Mouse (Mus musculus) monocyte, adult 5-6 weeks (primary cell): ENCODE data around the gene Wnt11. TPM values are rescaled to one million over a fixed set of nuclear protein-coding genes. Genes with fewer than 3 reads are reported as not detected.
A peak's percentile ranks its signal among the peaks of the same experiment; 100 is the strongest.

Experiments used
- ATAC-seq: fragments of 153-309, 156-312 bp; replicated peaks from 2 replicates; pipeline ENCODE4 v1.8.0; 2017; ENCODE audit warnings: mild to moderate bottlenecking; ENCODE audit not compliant: low TSS enrichment, insufficient number of reproducible peaks, severe bottlenecking, poor library complexity, low FRiP score
- total RNA-seq: library from RNA; stranded (forward); fragments of 200-1000, 200-491, 200-594 nt; gene quantifications from 3 replicates; pipeline ENCODE4 v1.2.3, GENCODE M21; 2017

Wnt11 gene
- total RNA-seq: 0.39 to 9.2 TPM (median 6.3 TPM) in 3 replicates

DNA sequence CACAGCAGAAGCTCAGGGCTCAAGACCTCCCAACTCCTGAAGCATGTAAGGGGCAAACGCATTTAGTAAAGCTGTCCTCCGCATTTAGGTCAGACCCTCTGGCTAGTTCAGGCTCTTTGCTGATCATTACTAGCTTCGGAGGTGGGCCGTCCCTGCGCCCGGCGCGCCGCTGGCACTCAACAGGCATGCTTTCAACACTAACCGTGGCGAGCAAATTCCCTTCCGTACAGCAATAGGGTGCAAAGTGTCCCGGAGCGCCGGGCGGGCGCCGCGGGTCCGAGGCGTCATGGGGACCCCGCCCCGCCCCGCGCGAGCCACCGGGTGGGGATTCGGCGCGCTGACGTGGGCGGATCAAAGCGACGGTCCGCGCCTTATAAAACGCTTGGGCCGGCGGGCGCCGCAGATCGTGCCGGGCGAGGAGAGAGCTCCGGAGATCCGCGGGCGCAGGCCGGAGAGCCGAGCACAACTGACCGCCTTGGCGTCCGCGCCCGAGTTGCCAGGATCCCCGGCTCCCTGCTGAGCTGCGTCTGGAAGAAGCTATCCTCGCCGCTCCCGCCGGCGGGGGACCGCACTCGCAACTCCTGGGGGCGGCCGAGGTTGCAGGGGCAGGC is at the start of gene Wnt11:
Gene Wnt11 (plus strand): TSS at position 402 of the 611 bp plus-strand sequence.
- ATAC-seq: no peak

DNA sequence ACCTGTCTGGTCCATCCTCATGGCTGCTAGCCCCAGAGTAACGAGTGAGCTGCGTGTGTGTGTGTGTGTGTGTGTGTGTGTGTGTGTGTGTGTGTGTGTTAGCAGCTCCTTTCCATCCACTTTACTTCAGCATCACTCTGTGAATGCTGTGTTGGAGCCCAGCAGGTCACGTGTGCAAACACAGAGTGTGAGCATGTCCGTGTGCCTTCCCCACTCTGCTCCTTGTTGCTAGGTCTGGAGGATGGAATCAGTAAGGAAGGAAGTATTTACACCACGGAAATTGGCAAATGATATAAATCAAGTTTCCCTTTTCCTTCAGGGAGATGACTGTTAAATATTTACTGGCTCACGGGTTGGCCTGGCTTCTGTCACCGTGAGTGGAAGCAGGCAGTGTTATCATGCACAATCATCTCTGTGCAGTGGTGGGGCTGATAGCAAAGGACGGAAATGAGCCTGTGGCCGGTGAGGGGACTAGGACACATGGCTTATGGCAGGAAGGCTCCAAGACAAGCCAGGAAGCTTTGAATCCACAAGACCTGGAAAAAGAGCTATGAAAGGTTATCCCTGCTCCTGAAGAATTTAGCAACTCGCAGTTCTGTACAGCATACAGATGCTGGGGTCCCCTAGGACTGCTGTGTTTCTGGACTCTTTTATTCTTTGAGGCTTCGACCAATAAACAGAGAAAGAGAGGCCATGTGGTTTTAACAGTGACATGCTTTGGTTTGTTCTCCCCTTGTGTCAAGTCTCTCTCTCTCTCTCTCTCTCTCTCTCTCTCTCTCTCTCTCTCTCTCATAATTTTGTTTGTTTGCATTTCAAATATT is 47.9 kb upstream of the Wnt11 start:
- ATAC-seq: no peak

DNA sequence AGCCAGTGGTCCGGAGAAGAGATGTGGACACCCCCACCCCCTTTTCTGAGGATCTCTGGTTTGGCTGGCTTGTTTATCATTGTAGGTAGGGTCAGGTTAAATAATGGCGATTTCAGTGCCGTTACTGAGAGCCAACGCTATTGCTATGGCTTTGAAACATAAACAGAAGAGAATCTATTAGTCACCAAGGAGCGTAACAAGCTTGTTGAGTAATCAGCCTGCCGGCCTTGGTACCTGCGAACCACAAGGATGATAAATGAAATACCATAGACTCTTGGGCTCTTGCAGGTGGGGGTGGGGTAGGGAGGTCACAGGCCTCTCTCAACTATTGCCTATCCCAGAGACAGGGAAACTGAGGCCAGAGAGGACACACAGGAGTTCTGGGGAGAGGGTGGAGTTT is 46.2 kb upstream of the Wnt11 start:
- ATAC-seq: no peak

DNA sequence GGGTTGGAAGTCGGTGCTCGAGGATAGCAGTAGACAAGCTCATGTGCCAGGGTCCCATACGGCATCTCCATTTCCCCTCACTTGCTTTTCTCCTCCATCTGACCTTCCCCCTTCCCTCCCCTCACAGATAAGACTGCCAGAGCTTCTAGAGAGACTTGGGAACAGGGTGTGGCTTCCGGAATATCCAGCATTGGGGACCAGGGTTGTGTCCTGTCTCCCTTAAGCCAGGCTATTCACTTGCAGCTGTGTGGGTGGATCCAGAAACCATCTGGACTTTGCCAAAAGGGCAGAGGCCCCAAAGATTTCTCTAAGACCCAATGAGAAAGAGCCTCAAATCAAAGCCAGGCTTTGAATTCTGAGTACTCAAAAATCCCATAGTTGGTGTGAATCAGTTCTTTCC is 45.8 kb upstream of the Wnt11 start:
- ATAC-seq: no peak

DNA sequence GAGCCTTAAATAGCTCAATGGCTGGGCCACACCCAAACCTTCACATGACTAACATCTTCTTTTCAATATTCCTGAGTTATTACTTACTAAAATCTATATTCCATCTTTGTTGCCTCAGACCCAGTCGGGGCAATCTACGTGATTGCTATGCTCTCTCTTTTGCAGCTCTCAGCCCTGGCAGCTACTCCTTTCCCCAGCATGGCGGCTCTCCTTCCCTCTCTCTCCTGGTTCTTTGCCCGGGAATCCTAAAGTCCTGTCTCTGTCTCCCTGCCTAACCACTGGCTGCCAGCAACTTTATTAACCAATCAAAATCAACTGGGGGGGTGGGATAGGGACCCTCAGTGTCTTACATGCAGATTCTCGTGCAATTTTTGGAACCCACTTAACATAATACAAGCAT is 43.0 kb upstream of the Wnt11 start:
- ATAC-seq: no peak

DNA sequence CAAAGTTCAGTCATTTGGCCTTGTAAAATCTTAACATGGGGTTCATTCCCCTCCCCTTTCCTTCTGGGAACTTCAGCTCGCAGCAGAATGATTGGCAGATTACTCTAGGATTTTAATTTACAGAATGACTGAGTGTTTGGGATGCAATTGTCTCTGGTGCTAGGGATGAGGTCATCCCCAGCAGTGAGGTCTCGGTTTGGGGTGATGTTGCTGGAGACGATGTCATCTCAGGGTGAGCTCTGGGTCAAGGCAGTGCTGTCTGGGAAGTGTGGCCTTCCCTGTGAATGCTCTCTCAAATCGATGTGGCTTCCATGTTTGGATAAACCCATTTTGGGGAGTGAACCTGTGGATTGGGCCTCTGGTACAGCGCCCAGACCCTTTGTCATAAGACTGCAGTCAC is 41.1 kb upstream of the Wnt11 start:
- no peak for ATAC-seq

DNA sequence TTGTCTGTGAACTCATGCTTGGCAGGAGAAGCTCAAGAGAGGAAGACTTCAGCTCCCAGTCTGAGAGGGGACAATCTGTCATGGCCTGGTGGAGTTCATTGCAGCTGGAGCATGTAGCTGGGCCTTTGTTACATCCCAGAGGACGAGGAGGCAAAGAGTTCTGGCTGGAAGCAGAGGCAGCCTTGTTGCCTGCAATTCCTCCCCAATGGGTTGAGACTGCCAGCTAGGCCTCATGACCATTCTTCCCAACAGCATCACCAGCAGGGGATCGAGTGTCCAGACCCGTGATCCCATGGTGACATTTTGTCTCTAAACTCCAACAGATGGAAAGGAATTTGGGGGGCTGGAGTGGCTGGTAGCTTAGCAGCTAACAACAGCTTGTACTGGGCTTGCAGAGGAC is 40.5 kb upstream of the Wnt11 start:
- ATAC-seq: no peak

DNA sequence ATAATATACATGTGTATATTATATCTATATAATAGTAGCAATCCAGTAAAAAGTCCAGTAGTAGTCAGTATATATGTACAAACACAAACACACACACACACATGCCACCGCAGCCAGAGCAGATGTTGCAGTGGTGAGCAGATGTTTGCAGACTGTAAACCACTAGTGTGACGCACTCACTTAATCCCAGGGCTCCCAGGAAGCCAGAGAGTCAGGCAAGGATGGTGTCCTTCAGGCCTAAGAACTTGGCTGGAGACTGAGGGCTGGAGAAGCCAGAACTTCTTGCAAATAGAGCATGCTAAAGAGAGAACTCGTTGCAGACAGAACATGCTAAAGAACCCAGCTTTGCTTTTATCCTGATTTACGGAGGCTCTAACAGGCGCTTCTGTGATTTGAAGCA is 39.3 kb upstream of the Wnt11 start:
- no peak for ATAC-seq

DNA sequence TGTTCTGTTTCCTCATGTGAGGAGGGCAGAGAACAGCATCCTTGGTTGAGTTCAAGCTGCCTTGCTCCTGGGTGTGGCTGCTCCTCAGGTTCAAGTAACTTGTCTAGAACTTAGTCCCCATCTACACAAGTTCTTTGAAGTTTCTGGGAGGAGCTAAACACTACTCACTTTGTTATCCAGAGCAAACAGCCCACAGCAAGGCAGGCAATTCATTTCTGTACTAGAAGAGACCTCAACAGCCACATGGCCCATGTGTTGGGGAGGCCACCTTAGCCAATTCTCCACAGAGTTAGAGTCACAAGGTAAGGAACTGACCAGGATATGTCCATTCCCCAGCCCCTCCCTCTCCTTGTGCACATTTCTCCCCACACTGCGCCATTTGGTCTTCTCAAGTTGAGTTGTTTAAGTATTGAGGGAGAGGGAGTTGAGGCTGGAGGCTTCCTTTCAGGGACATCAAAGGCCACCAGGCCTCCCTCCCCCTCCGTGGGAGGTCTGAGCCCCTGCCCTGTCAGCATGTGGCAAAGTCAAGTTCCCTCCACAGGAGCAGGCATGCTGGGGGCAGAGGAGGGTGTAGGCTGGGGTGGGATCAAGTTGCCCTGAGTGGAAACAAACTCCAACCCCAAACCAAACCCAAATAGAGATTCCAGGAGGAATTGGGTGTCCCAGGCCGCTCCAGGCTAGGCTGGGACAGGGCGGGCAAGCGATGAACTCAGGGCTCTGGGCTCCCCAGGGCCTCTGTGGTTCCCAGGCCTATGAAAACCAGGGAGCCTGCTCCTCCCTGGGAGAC is 37.4 kb upstream of the Wnt11 start:
- ATAC-seq: no peak

DNA sequence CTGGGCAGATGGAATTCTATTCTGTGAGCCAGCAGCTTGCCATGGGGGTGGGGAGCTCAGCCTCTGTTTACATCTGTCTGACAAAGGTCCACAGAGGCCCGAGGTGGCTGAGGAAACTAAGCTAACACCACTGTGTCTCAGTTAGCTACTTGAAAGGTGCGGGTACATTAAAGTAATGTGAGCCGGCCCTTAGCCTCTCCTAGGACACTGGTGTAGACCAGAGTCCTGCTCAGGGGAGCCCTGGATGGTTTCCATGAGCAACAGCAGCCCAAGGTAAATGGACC is 36.8 kb upstream of the Wnt11 start:
- no peak for ATAC-seq

DNA sequence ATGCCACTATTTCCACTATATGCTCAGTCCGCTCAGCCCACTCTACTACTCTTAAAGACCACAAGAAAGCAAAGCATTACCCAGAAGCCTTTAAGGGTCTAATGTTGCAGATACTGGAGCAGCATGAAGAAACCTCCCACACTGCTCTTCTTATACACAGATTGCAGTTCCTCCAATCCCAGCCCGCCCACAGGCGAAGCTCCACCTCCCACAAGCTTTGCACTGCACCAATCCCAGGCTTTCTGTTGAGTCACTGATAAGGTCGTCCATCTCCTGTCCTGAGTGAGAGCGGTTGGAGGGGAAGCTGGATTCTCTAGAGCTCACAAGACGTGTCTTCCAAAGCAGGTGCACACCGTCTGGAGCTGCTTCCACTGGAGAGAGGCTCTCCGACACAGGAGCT is 34.5 kb upstream of the Wnt11 start:
- ATAC-seq: no peak

DNA sequence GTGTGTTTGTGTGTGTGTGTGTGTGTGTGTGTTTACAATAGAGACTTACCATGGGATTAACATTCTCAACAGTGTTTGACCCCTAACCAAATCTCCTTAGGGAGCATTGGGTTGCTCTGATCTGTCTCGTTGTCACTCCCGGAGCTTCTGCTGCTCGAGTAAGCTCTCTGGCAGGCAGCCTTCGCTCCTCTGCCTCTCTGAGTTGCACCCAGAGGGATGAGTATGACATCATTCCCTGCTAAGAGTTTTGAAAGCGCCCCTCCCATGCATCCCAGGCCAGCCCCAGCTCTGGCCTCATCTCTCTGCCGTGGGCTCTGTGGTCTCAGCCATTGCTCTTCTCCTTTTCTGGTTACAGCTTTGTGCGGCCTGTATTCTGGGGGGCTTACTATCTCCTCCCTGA is 33.8 kb upstream of the Wnt11 start:
- ATAC-seq: no peak

DNA sequence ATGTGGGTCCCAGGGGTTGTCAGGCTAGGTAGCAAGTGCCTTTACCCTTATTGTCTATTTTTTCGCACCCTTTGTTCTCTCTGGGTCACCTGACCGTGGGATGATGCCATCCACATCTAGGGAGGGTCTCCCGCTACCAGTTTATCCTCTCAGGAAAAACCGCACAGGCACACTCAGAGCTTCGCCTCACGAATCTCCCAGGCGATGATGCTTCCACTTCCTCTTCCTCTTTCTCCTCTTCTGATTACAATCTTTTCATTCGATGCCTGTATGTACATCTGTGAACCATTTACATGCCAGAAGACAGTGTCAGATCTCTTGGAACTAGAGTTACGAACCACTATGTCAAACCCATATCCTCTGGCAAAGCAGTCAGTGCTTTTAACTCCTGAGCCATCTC is 31.7 kb upstream of the Wnt11 start:
- ATAC-seq: no peak

DNA sequence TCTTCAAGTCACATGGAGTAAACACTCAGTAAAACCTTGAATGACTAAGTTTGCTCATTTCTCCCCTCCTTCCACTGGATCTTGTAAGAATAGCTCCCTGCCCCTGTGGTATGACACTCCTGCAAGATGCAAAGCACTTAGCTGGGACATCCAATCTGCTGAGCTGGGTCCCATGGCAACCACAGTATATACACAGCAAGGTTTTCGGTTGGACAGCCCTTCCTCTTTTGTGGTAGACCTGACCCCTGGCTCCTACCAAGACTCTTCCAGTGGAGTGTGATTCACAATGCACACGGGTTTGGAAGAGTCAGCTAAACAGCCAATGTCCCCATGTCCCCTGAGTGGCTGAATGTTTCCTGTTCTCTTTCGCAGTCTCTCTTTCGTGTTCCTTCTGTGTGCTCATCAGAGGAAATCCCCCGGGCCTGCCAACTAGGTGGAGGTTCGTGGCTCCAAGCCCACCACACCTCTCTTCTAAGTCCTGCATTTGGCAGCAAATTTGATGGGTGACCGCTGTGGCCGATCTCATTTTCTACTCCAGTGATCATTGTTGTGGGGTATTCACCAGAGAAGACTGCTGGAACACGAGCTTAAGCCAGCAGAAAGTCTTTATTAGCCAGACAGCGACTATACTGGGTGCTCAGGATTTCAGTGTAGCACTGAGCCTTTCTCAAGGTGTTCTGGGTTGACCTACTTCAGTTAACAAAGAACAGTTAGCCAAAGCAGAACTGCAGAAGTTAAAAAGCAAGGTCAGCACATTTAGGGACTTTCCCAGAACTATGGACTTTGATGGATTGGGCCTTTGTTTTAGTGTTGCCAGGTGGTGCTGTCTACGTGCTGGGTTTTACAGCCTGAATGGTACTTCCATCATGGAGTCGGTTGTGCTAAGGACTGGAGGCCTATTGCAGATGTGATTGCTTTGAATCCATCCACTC is 29.8 kb upstream of the Wnt11 start:
- ATAC-seq: peak; percentile 73

DNA sequence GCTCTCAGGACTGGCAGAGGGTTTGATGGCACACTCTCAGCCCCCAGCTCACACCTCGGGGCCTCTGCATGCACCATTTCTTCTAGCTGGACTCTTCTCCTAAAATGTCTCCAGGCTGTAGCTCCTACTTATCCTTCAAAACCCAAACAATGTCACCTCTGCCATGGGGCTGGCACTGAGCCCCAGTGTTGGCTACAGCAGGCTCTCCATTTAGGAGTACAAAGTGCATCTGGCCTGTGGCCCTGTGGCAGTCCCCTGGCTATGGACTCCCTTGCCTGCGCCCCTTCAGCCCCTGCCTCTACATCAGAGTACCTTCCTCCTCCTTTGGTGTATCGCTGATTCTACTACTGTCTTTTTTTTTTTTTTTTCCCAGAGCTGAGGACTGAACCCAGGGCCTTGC is 28.0 kb upstream of the Wnt11 start:
- no peak for ATAC-seq

DNA sequence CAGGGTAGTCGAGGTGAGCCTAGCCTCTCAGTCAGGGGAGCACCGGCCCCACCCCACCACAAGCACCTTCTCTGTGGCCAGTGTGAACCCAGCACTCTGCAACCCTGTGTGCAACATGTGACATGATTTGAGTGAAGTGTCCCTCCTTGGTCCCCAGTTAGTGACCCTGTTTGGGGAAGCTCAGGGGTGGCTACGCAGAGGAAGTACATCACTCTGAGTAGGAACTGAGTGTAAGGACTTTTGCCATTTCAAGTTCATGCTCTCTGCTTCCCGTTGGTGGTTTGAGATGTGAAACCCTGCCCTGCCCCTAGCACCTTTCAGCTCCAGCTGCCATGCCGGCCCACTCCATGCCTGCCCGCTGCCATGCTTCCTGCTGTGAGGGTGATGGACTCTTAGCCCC is 25.5 kb upstream of the Wnt11 start:
- ATAC-seq: peak; percentile 46

DNA sequence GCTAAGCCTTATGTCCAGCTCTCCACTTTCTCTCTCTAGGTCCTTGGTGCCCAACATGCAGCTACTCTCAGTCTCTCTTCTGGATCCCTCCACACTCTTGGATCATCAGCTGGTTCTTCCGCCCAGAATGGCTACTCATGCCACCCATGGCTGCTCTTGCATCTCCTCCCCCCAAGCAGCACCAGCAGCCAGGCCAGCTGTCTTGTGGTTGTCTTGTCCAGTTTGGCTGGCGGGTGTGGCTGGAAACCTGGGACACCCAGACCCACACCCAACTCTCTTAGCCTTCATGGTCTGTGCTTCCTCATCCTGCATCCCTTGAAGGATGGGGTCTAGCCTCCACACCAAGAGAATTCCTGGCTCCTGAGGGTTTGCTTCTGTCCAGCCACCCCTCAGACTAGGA is 24.3 kb upstream of the Wnt11 start:
- no peak for ATAC-seq

DNA sequence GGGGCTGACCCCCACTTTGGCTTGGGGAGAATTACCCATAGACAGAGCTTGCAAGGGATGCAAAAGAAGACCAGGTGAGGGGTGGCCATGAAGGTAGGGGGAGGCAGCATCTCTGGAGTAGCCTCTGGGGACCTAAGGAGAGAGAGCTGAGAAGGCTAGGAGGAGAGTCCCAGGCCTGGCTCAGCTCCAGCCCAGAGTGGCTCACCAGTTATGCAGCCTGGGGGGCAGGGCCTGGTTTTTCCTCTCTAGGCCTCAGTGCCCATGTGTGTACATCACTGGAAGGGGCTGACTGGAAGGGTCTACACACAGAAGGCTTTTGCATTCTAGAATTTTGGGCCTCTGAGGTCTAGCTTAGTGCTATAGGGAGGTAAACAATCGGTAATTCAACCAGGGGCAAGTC is 14.4 kb upstream of the Wnt11 start:
- no peak for ATAC-seq

DNA sequence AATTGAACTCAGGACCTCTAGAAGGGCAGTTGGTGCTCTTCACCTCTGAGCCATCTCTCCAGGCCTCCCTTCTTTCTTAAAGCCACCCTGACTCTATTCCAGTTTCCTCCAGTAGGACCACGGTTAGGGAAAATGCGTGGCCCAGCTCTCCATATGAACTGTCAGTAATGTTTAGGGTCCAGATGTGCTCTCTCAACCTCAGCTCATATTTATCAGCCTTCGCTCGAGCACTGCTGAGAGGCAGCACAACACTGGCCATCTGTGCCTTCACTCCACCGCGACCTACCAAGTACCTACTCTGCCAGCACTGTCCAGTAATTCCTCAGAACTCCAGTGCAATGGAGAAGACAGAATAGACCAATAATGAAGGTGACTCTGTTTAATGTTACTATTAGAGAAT is 12.0 kb upstream of the Wnt11 start:
- ATAC-seq: no peak
